Mouse (Mus musculus): ENCODE data around the gene Vwa5b2.

The Vwa5b2 gene

DNA sequence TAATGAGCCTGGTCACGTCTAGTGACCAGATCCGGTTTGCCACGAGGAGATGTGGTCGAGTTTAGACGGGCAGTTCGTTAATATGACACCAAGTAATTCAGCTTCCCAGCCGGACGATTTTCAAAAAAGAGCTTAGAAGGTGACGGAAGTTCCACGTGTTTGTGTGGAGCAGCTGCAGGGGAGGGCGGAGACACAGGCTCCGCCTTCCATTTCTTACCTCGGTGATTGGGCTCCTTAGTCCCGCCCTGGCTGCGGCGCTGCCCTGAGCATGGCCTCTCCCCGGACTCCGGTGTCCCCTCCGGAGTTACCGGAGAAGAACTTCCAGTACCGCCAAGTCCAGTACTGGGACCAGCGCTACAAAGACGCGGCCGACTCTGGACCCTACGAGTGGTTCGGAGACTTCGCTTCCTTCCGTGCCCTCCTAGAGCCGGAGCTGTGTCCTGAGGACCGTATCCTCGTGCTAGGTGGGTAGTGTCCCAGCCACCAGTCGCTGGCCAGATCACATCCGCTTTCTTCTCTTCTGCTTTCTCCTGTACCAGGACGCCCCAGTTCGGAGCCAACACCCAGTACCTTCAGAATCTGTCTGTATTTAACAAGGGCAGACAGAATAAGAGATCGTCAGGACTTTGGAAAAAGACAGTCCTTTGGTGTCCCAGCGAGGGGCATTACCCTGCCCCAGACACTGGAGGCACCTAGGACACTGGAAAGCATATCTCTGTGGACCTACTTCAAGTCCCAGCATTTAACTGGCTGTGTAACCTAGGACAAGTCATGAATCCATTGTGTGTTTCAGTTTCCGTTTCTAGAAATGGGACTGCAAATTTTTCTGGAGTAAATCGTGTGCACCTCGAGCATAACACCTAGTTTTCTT lies 22.3 kb downstream of the Vwa5b2 start, which contains the start of the genes Eef1akmt4, Gm49333 and Alg3:
Eef1akmt4 (plus strand) TSS at position 237 of the 871 bp plus-strand sequence.
Gm49333 (plus strand) TSS at position 254 of the 871 bp plus-strand sequence.
Alg3 (minus strand) TSS at position 379 of the 871 bp plus-strand sequence.
- peak; percentile 81 to 82 for DNase-seq

DNA sequence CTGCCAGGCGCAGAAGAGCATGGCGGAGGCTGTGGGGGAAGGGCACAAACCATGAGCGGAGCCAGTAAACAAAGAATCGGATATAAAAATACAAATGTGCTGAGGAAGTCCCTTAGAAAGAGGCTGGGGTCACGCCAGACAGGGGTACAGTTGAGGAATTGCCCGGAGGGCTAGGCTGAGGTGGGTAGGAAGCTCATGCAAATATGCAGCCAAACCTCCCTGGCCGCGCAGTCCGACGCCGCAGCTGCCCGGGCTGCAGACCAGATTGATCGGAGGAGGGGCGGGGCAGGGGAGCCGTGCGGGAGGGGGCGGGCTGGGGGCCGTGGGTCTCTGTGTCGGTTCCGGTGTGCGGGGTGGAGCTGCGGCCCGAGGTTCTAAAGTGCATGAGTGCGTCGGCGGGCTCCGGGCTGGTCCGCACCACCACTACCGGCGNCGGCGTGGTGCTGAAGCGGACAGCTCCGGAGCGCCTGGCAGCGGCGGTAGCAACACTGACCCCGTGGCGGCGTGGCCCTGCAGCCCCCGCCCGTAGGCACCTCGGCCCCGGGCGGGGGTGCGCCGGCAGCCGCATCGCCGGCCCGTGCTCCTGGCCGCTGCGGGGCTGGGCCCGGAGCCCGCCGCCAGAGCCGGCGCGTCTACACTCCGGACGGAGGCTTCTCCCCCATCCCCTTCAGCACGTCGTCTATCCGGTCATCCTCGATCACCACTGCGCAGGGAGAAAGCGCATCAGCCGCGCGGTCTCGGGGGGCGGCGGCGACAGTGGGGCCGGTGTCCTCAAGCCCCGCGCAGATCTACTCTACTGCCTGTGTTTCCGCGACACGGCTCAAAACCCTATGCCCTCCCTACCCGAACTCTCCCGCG lies 30.5 kb downstream of the Vwa5b2 start:
- DNase-seq: peak; percentile 39 to 57

DNA sequence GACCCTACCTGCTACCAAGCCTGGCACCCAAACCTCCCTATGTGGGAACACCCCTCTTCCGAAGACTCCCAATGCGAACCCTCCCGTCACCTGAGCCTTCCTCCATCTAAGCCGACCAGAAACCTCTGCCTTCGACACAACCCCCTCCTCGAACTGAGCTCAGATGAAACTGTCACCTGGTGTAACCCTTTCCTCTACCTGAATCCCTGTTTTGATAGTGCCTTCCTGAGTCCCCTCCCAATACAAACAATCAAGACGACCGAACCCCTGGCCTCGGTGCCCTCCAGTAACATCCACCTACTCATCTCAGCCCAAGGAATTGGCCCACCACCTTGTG lies 31.1 kb downstream of the Vwa5b2 start:
- no peak for DNase-seq

DNA sequence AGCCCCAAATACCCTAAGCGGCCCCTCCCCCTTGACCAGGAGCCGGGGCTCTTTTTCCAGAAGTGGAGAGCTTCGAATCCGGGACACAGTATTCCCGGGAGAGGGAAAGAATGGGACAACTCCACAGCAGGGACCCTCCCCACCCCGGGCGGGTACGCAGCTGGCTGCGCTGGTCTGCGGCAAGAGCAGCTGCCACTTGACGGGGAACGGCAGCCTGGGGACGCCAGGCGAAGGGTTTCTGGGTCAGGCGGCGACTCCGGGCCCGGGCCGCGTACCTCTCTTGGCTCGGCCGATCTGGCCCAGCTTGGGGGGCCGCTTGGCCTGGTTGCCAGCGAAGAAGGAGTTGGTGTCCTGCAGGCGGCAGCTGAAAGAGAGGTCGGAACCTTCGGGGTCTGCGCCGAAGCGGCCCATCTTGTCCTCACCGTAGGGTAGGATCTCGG lies 31.5 kb downstream of the Vwa5b2 start:
- no peak for DNase-seq

DNA sequence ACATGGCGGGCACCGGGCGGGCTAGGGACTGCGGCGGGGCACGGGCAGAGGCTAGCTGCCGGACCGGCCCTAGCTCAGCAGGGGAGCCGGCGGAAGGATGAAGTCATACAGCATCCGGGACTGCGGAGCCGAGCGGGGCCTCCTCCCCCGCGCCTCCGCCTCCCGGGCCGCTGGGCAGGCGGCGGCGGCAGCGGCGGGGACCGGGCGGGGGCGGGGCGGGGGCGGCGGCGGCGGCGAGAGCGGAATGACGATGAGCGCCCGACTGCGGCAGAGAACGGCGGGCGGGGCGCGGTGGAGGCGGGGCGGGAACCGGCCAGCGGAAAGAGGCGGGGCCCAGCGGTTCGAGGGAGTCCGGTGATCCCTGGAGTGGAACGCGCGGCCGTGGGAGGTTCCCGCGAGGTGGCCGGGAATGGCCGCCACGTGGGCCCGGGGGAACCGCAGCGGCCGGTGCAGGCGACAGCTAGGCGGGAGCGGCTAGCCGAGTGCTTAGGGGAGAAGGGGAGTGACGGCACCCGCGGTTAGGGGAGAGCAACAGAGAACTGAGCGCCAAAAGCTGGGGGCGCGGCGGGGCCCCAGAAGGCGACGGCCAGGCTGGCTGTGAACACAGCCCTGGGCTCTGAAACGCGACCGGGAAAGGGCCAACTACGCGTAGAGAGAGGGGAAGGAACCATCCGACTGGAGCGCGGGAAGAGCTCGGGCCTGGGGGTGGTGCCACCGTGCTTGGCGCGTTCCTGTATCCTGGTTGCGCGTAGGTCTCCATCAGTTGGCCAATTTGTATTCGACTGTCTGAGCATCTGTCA lies 32.1 kb downstream of the Vwa5b2 start, which contains the start of gene Camk2n2:
Camk2n2 (minus strand) TSS at position 97 of the 800 bp plus-strand sequence.
- peak; percentile 80 to 86 for DNase-seq

DNA sequence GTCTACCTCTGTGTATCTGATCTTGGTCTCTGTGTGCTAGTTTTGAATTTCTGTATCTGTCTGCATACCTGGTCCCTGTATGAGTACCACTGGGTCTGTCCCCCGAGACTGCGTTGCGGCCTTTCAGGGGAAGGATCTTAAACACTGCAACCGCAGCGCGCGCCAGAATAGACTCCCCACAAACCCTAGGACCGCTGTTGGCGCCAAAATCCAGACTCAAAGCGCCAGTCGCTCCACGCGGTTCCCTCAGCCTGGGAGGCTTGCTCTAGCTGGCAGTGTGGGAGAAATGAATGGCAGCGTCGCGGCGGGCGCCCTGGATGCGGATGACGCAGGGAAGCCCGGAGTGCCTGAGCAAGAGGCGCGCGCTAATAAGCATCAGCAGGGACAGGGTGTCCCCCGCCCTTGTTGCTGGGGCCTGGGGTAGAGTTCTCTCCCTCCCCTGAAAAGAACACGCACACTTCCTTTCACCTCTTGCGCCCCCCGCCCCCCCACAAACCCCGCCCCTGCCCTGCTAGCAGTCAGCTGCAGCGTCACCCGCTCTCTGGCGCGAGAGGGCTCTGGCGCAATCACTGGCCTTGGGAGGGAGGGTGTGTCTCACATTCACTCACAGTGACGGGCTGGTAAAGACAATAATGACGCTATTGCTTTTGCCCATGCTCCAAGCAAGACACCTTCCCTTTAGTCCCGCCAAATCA lies 32.9 kb downstream of the Vwa5b2 start:
- DNase-seq: peak; percentile 70 to 71

DNA sequence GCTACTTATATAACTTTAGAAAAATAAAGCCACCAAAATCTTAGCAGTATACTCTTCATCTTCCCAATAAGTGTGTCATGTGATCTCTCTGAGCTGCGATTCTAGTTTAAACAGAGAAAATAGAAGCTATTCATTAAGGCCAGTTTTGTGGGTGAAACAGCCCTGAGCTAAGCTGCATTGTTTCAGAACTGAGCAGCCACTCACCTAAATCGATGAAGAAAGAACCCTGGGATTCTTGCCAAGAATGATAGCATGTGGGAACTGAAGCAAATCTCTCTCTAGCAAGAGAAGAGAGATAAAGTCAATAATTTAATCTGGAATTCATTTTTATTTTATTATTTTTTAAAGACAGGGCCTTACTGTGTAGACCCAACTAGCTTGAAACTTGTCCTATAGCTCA lies 33.9 kb downstream of the Vwa5b2 start:
- no peak for DNase-seq

DNA sequence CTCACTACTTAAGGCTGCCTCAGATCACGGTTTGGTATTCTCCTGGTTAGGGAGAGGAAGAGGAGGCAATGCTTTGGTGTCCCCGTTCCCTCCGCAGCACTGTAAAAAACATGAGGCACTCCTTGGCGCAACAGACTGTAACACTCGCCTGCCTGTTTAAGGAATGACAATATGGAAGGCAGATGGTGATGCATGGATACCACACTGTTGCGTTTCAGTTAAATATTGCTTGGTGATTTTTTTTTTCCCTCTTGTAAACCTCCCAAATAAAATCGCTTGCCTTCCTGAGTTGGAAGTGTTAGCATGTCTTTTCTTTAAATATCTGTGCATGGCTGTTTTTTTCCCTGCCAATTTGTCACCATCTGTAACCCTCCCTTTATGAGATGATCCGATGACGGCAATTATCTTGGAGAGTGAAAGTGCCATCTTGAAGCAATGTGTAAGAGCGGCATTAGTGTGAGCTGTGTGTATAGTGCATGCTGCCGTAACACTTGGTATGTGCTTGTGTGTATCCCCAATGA lies 39.7 kb downstream of the Vwa5b2 start:
- no peak for DNase-seq

DNA sequence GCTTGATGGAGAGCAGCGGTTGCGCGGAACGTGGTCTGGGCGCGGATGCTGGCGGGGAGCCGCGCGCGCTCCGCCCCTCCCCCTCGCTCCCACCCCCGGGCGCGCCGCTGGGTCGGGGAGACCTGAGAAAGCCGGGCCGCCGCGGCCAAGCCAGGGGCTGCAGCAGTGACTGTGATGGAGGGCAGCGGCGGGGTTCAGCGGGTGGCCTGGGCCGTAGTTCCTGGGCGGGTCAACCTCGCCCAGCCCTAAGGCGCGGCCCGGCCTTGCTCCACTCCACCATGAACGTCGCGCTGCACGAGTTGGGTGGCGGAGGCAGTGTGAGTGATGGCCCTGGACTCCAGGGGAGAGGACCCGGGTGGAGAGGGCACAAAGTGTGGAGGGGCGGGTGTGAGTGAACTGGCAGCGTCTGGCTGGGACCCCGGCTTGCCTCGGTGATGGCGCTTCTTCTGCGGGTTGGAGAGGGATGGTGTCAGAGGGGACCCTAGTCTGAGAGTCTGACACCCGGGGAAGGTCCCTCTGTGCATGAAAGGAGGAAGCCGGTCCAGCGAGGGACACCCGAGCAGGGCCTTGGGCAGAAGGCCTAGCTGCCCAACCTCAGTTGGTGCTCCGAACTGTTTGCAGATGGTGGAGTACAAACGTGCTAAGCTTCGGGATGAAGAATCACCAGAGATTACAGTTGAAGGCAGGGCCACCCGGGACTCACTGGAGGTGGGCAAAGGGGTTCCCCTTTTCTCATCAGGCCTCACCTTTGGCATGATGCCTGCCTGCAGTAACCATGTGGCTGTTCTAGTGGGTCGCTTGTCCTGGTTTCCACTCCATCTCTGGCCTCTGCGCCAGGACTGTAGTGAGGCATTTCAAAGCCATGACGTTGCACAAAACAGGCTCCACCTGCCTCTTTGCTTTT lies 40.7 kb downstream of the Vwa5b2 start, which contains the start of gene Ece2:
Ece2 (plus strand) TSS at position 98 of the 904 bp plus-strand sequence.
- DNase-seq: peak; percentile 71 to 73

DNA sequence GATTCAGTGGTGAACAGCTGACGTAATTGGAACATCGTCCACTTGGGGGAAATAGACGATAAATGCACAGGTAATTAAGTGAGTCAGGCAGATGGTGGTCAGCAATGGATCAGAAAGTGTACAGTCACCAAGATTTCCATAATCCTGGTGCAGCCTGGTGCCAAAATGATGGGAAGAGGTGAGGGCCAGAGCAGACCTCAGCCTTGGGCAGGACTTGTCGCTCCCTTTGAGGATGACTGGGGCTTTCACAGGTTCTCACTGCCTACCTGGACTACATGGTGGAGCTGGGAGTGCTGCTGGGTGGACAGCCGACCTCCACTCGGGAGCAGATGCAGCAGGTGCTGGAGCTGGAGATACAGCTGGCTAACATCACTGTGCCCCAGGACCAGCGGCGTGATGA lies 48.1 kb downstream of the Vwa5b2 start:
- DNase-seq: no peak

DNA sequence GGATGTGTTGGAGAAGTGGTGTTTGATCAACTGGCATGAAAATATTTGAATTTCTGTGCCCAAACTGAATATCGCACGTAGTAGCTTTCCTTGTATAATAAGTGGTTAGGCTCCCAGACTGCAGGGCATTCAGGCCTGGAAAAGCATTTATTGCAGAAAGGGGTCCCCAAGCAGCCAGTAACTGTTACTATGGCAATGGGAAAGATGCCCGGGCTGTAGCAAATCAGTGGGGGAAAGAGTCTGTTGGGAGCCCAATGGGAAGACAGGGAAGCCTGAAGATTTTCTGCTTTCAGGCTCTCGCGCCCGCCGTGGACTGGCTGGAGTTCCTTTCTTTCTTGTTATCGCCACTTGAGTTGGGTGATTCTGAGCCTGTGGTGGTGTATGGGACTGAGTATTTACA lies 49.1 kb downstream of the Vwa5b2 start:
- peak; percentile 55 to 64 for DNase-seq

DNA sequence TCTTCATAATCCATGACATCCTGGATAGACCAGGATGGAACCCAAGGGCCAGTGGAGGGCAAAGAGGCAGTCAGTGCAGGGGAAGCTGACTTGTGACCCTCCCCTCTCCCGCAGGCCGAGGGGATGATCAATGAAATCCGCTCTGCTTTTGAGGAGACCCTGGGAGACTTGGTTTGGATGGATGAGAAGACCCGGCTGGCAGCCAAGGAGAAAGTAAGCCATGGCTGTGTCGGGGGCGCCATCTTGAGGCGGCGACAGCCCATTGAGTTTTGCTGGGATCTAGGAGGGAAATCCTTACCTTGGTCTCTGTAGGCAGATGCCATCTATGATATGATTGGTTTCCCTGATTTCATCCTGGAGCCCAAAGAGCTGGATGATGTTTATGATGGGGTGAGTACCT lies 52.9 kb downstream of the Vwa5b2 start:
- DNase-seq: peak; percentile 92 to 94

DNA sequence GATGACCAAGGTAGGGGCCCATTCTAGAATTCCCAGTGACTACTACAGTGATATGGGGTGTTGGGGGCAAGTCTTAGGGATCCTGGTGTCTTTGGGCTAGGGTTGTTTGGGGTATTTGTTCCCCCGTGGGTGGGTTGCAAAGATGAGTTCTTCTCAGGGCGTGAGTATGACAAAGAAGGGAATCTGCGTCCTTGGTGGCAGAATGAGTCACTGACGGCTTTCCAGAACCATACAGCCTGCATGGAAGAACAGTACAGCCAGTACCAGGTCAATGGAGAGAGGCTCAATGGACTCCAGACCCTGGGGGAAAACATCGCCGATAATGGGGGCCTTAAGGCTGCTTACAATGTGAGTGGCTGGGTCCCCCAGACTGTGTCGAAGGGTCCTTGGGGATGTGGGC lies 54.6 kb downstream of the Vwa5b2 start:
- no peak for DNase-seq

DNA sequence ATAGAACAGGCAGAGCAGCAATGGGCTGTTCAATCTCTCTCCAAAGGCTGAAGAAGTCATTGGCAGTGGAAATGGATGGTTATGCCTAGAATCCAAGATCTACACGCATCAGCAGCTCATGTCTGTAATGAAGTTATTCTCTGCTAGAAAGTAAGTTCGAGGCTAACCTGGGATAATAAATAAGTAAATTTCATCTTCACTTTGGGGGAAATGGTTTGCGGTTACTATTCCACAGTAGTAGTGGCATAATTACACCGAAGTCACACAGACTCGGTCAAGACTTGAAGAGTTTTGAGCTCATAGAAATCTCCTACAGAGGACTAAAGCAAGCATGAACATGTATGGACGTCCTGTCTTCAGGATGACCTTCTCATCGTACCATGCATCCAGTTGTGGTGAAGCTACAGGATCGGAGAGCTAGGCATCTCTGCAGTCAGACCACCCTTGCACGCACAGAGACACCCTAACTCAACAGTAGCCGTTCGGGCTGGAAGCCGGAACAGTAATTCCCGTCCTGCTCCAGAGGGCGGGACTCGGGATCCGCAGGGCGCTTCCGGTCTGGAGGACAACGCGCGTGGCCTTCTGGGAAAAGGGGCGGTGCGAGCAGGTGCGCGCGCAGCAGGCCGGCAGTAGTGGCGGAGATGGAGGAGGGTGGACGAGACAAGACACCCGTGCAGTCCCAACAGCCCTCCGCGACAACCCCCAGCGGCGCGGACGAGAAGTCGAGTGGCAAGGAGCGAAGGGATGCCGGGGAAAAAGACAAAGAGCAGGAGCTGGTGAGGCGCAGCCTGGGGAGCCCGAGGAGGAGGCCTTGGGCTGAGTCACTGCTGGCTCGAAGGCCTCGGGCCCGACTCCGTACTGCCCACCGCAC lies 62.0 kb downstream of the Vwa5b2 start, which contains the start of gene Psmd2:
Psmd2 (plus strand) TSS at position 577 of the 871 bp plus-strand sequence.
- peak; percentile 98 to 99 for DNase-seq

DNA sequence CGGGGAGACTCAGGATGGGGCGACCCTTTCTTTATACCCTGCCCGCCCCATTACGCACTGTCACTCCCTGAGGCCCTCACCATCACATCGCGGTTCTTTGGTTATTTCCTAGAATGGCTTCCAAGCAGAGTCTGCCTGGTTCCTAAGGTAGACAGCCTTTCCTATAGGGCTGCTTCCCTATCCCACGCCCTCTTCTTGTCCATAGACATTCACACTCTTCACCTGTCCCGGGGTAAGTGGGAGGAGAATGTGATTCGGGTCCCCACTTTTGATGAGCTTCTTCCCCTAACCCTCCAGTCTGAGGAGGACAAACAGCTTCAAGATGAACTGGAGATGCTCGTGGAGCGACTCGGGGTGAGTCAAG lies 62.7 kb downstream of the Vwa5b2 start:
- no peak for DNase-seq

DNA sequence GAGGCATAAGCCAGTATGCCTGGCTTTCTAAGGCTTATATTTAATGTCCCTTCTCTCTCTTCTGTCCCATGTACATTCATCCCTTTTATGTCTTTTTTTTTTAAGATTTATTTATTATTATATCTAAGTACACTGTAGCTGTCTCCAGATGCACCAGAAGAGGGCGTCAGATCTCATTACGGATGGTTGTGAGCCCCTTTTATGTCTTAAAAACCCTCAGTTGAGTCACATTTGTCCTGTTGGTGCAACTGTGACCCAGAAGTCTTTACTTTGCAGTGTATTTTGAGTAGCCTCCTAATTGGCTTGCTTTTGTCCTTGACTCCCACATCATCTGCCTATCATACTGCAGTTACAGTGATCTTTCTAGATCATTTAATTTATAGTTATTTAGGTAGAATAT lies 64.0 kb downstream of the Vwa5b2 start:
- DNase-seq: no peak

Data from cerebellum, postnatal 14 days (tissue).